Mouse (Mus musculus) myocyte (in vitro differentiated cells): ENCODE results near the gene Ndufv1. TPM values are rescaled to one million over a fixed set of nuclear protein-coding genes. Genes with fewer than 3 reads are reported as not detected.

Experiments used
- H3K27me3 ChIP-seq: one replicate; pipeline ENCODE4 v1.6.1; 2011; ENCODE audit not compliant: control insufficient read depth, insufficient read depth, insufficient read length
- H3K36me3 ChIP-seq: one replicate; pipeline ENCODE4 v1.6.1; 2011; ENCODE audit not compliant: control insufficient read depth, insufficient read depth
- H3K4me2 ChIP-seq: one replicate; pipeline ENCODE4 v1.6.1; 2011; ENCODE audit warnings: low read depth, control low read depth
- H3K4me3 ChIP-seq: one replicate; pipeline ENCODE4 v1.5.1; 2011; ENCODE audit warnings: mild to moderate bottlenecking, control low read depth, moderate library complexity
- H3K79me2 ChIP-seq: one replicate; pipeline ENCODE4 v1.6.1; 2011; ENCODE audit not compliant: control insufficient read depth, insufficient read depth
- H3ac ChIP-seq: one replicate; pipeline ENCODE4 v1.6.1; 2011; ENCODE audit not compliant: control insufficient read depth, insufficient read length
- CEBPB ChIP-seq: IDR thresholded peaks from 2 replicates; pipeline ENCODE4 v1.6.1; 2011; ENCODE audit warnings: mild to moderate bottlenecking, moderate library complexity; ENCODE audit not compliant: poor library complexity, insufficient read depth, severe bottlenecking
- E2F4 ChIP-seq: IDR thresholded peaks from one replicate; pipeline ENCODE4 v1.6.1; 2011; ENCODE audit warnings: mild to moderate bottlenecking, control low read depth, moderate library complexity; ENCODE audit not compliant: insufficient read depth
- MAX ChIP-seq: IDR thresholded peaks from one replicate; pipeline ENCODE4 v1.6.1; 2011; ENCODE audit warnings: low read depth, mild to moderate bottlenecking, control low read depth
- MYOD1 ChIP-seq, 3 experiments: IDR thresholded peaks; one replicate each; pipeline ENCODE4 v1.6.1; 2011; ENCODE audit warnings: control low read depth in 2 of 3, low read depth in 2 of 3, mild to moderate bottlenecking in 2 of 3, moderate library complexity in 1 of 3; ENCODE audit not compliant: insufficient read length in 2 of 3, control insufficient read depth in 1 of 3
- MYOG ChIP-seq, 3 experiments: IDR thresholded peaks; one replicate each; pipeline ENCODE4 v1.6.1; 2011; ENCODE audit warnings: control low read depth in 2 of 3, low read depth in 2 of 3, mild to moderate bottlenecking in 2 of 3; ENCODE audit not compliant: insufficient read length in 2 of 3, control insufficient read depth in 1 of 3, insufficient read depth in 1 of 3
- POLR2A ChIP-seq: IDR thresholded peaks from one replicate; pipeline ENCODE4 v1.6.1; 2011; ENCODE audit warnings: low read depth, mild to moderate bottlenecking, control low read depth, moderate library complexity; ENCODE audit not compliant: insufficient read length
- POLR2AphosphoS2 ChIP-seq: IDR thresholded peaks from one replicate; pipeline ENCODE4 v1.6.1; 2011; ENCODE audit warnings: low read depth, control low read depth; ENCODE audit not compliant: insufficient read length
- REST ChIP-seq: IDR thresholded peaks from one replicate; pipeline ENCODE4 v1.6.1; 2011; ENCODE audit warnings: mild to moderate bottlenecking, control low read depth, moderate library complexity; ENCODE audit not compliant: insufficient read depth, insufficient read length
- SRF ChIP-seq: IDR thresholded peaks from one replicate; pipeline ENCODE4 v1.6.1; 2011; ENCODE audit warnings: low read depth; ENCODE audit not compliant: control insufficient read depth, insufficient read length
- TCF12 ChIP-seq: IDR thresholded peaks from one replicate; pipeline ENCODE4 v1.6.1; 2011; ENCODE audit warnings: mild to moderate bottlenecking, control low read depth; ENCODE audit not compliant: poor library complexity, insufficient read depth, severe bottlenecking
- TCF3 ChIP-seq: IDR thresholded peaks from one replicate; pipeline ENCODE4 v1.6.1; 2011; ENCODE audit warnings: low read depth, control low read depth; ENCODE audit not compliant: insufficient read length
- USF1 ChIP-seq: IDR thresholded peaks from one replicate; pipeline ENCODE4 v1.6.1; 2011; ENCODE audit warnings: low read depth, mild to moderate bottlenecking, control low read depth, moderate library complexity
- polyA plus RNA-seq: library from polyadenylated mRNA; unstranded; fragments of >200 nt; fragmentation: generic; extraction: Trizol; gene quantifications from one replicate; pipeline ENCODE4 v1.2.1, GENCODE M21; 2012; ENCODE audit warnings: missing spikeins

The Ndufv1 gene
- polyA plus RNA-seq, 1 experiment: 405 TPM

DNA sequence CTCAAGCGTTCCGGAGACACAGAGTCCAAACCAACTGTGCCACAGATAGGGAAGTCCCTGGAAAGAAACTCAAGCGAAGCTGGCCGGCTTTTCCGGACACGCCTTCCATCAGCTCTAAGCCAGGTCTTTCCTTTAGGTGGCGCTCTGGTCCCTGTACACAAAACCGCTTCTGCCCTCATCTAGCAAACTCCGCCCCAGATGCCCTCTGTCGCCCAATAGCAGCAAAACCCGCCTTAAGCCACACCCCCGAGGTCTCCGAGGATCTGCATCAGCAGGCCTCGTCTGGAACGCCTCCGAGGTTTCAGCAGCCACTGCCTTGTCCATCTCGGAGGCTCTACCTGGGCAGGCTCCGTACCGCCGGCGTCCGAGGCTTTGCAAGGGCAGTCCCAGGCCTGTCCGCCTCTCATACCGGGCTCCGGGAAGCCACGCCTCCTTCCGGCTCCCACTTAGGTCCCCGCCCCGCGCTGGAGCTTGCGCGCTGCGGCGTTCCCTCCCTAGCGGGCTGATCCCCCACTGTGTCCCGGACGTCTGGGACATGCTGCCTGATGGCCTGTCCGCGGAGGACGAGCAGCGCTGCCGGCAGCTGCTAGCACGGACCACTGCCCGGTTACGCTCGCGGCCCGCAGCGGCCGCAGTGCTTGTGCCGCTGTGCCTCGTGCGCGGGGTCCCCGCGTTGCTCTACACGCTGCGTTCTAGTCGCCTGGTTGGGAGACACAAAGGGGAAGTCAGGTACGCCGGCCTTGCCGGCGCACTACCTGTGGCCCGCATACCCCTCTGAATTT, 12.3 kb downstream of the Ndufv1 start, which contains the start of the genes Nudt8 and Gm49405:
Nudt8 (plus strand) TSS at position 462 of the 782 bp plus-strand sequence.
Gm49405 (plus strand) TSS at position 508 of the 782 bp plus-strand sequence.
- Histone ChIP-seq H3K27me3 (no peaks in the 10 kb centered on the region), H3K4me2 (peak within 1 kb of the TSS; percentile 87), H3K4me3 (peak within 1 kb of the TSS; percentile 35), H3K36me3 (peaks cover under 1% of the 10 kb centered on the region), H3ac (peak within 1 kb of the TSS; percentile 21), H3K79me2 (no peaks in the 10 kb centered on the region)
- TF ChIP-seq USF1 (no peak), POLR2AphosphoS2 (peak; percentile 96), CEBPB (no peak), REST (no peak), MYOG (IDR thresholded peaks at IDR 0.05; ENCODE audit: control insufficient read depth in 1 of 3, insufficient read depth in 1 of 3, insufficient read length in 2 of 3, low read depth in 2 of 3) (peak in 2 of 3 experiments; percentile 59 to 66), MYOD1 (IDR thresholded peaks at IDR 0.05; ENCODE audit: control insufficient read depth in 1 of 3, insufficient read length in 2 of 3, low read depth in 2 of 3) (peak in 1 of 3 experiments; percentile 80), E2F4 (no peak), SRF (no peak), POLR2A (peak; percentile 99), TCF12 (no peak), MAX (no peak), TCF3 (no peak)

DNA sequence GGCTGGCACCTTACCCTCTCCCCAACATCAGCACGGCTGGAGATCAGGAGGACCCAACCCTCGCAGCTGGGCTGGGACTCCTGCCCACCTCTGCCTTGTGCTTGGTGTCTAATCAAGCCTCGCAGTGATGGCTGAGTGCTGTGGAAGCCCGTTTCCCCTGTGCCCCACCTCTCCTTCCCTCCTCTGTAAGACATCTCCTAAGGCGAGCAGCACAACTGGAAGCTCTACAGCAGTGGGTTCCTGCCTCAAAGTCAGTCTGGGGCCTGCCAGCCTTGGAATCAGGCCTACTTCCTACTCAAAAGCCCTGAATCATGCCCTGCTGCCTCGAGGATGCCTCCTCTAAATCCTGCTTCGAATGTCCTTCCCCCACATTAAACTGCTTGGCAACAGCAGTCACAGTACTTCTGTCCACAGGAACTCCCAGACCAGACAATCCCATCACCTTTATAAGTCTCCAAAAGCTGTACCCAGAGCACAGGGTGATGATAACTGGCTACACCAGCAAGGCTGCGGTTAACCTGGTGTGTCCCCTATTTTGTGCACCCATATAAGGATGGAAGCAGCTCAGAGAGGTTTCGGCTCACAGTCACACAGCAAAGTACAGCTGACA, 13.4 kb downstream of the Ndufv1 start:
- Histone ChIP-seq H3K36me3 (no peaks in the 10 kb centered on the region), H3K27me3 (no peaks in the 10 kb centered on the region), H3K4me2 (peak overlapping the region; percentile 87), H3ac (no peak overlapping the region), H3K4me3 (peak overlapping the region; percentile 35), H3K79me2 (no peaks in the 10 kb centered on the region)
- TF ChIP-seq POLR2AphosphoS2 (no peak), CEBPB (no peak), MYOG (IDR thresholded peaks at IDR 0.05; ENCODE audit: control insufficient read depth in 1 of 3, insufficient read depth in 1 of 3, insufficient read length in 2 of 3, low read depth in 2 of 3) (no peak), MAX (no peak), REST (no peak), USF1 (no peak), E2F4 (no peak), TCF3 (no peak), SRF (no peak), MYOD1 (IDR thresholded peaks at IDR 0.05; ENCODE audit: control insufficient read depth in 1 of 3, insufficient read length in 2 of 3, low read depth in 2 of 3) (no peak)

DNA sequence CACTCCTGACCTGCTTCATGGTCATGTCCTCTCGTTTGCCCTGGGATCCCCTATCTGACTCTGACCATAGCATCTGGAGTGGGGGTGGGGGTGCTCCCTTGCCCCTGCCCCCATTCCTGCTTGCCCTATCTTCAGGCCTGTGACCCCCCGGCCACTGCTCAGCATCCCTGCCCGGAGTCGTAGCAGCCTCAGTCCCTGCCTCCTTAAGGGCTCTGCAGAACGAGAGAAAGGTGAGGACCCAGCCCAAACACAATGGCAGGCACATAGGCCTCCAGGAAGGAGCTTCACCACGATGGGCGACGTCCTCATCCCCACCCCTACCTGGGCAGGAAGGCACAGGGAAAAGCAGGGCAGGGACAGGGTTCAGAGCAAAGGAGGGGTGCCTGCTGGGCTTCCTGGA, 14.3 kb downstream of the Ndufv1 start:
- TF ChIP-seq USF1 (no peak), REST (no peak), TCF3 (no peak)
- no peak overlapping the region for H3ac ChIP-seq
- H3K4me2 ChIP-seq: no peak overlapping the region
- H3K4me3 ChIP-seq: no peak overlapping the region
- peaks cover 2% of the 10 kb centered on the region for H3K27me3 ChIP-seq
- no peaks in the 10 kb centered on the region for H3K36me3 ChIP-seq
- H3K79me2 ChIP-seq: no peaks in the 10 kb centered on the region

DNA sequence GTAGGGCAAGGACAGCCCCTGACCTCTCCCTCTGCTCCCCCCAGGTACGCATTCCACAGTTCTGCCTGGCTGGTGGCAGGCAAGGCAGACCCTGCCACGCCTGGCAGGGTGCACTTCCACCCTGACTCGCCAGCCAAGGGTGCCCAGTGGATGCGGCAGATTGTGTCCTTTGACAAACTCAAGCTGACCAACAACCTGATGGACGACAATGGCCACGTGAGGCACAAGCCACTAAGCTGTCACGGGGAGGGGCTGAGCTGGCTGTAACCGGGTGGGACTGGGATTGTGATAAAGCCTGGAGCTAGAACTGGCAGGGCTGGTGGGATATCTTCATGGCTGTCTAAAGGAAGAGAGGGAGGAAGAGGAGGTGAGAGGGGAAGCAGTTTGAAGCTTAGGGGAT, 15.4 kb downstream of the Ndufv1 start:
- H3K79me2 ChIP-seq: no peaks in the 10 kb centered on the region
- H3K27me3 ChIP-seq: peaks cover 13% of the 10 kb centered on the region
- TF ChIP-seq E2F4 (no peak), MAX (no peak), USF1 (no peak)

DNA sequence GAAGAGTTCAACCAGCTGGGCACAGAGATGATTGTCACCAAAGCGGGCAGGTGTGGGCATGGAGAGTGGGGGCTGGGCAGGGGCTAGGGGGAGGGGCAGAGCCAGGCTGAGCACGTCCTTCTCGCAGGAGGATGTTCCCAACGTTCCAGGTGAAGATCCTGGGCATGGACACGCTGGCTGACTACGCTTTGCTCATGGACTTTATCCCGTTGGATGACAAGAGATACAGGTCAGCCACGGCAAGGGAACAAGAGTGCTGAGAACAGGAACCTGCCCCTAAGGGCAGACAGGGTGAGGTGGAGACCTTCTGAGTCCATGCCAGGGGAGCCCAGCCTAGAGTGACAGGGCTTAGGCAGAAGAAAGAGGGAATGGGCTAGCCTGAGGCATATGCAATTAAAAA, 15.9 kb downstream of the Ndufv1 start:
- no peak for TF ChIP-seq MYOD1 (IDR thresholded peaks at IDR 0.05; ENCODE audit: control insufficient read depth in 1 of 3, insufficient read length in 2 of 3, low read depth in 2 of 3)
- no peak for TF ChIP-seq USF1
- TF ChIP-seq POLR2A: no peak
- TF ChIP-seq REST: no peak
- no peak for TF ChIP-seq MYOG (IDR thresholded peaks at IDR 0.05; ENCODE audit: control insufficient read depth in 1 of 3, insufficient read depth in 1 of 3, insufficient read length in 2 of 3, low read depth in 2 of 3)
- TF ChIP-seq CEBPB: no peak
- Histone ChIP-seq H3K36me3 (no peaks in the 10 kb centered on the region), H3K79me2 (no peaks in the 10 kb centered on the region), H3K4me3 (no peak overlapping the region), H3K27me3 (peaks cover 18% of the 10 kb centered on the region), H3K4me2 (no peak overlapping the region), H3ac (no peak overlapping the region)

More for the DNA sequence above, 15.4 kb downstream of the Ndufv1 start:
- Histone ChIP-seq H3K4me2 (no peak overlapping the region), H3K36me3 (no peaks in the 10 kb centered on the region), H3ac (no peak overlapping the region), H3K4me3 (no peak overlapping the region)
